Mouse (Mus musculus): ENCODE data around the gene Thbs4. TPM values are rescaled to one million over a fixed set of nuclear protein-coding genes. Genes with fewer than 3 reads are reported as not detected.
"Not testable (repeated sequence)": the region's sequence is repeated elsewhere in the genome, so short reads cannot be mapped to it uniquely, and the experiment has no call there.

The Thbs4 gene
- 1.1 and 1.8 TPM in 2 replicates for polyA plus RNA-seq (2016; fragmentation: Nextera tagmentation; extraction: Ambion mirVana)

DNA sequence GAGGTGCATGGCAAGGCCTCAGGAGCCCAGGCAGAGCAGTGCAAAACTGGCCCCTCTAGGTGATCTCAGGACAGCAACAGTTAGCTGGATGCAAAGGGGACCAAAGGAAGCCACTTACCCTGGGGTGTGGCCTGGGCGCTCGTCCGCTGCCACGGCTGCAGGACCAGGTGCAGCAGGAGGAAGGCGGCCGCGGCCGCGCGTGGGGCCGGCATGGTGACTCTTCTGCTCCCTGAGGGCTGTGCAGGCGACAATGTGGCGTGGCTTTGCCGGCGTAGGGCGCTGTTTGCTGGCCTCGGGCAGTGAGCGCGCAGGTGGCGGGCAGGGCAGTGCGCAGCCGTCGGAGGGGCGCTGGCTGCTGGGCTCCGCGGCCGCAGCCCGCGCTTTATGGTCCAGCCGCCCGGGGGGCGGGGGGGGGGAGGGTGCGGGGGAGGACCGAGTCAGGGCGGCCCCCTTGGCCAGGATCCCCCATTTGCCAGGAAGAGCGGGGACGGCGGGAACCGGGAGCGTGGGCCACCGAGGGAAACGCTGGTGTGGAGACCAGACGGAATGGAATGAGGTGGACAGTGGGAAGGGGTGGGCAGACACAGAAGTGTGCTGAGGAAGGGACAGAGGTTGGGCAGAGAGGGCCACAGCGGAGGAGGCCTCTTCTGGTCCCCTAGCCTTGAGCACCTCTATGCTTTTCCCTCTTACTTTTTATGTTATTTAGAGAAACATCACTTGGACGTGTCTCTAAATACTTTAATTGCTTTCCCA, at the start of gene Thbs4:
TSS of gene Thbs4 (minus strand) at position 357 of the 753 bp plus-strand sequence.
- Histone ChIP-seq H3K27me3 (replicated peaks; ENCODE audit: low read depth, poor library complexity, severe bottlenecking) (peaks cover 36% of the 10 kb centered on the region), H3K4me1 (peaks cover 18% of the 10 kb centered on the region), H3K36me3 (replicated peaks) (no peaks in the 10 kb centered on the region), H3K4me3 (peak within 1 kb of the TSS; percentile 60), H3K9me3 (no peaks in the 10 kb centered on the region), H3K27ac (replicated peaks) (peak within 1 kb of the TSS; percentile 73)
- DNase-seq (ENCODE audit: low spot score), result peak; percentile 52
- WGBS, result 7% methylated on average over 40 of the region's 45 CpGs

DNA sequence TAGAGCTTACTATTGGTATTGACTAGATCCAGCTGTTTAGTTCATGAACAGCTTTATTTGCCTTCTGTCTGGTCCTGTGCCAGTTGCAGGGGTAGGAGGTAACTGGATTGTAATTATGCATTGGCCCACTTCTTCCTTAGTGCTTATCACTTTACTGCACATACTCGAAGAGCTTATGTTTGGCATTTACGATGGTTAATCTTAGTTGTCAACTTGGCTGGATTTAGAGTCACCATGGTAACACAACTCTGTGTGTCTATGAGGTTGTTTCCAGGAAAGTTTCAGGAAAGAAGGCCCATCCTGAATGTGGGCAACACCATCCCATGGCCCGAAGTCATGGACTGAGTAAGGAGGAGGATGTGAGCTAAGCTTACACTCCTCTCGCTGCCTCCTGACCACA, 38.5 kb upstream of the Thbs4 start:
- Histone ChIP-seq H3K27ac (replicated peaks) (no peak overlapping the region), H3K36me3 (replicated peaks) (no peaks in the 10 kb centered on the region), H3K4me1 (peaks cover 4% of the 10 kb centered on the region; the same call in 1 of the 2 replicates), H3K27me3 (replicated peaks; ENCODE audit: low read depth, poor library complexity, severe bottlenecking) (no peaks in the 10 kb centered on the region), H3K4me3 (no peak overlapping the region), H3K9me3 (no peaks in the 10 kb centered on the region)
- no peak for DNase-seq (ENCODE audit: low spot score)
- 93% methylated on average over 4 of the region's 4 CpGs for WGBS

DNA sequence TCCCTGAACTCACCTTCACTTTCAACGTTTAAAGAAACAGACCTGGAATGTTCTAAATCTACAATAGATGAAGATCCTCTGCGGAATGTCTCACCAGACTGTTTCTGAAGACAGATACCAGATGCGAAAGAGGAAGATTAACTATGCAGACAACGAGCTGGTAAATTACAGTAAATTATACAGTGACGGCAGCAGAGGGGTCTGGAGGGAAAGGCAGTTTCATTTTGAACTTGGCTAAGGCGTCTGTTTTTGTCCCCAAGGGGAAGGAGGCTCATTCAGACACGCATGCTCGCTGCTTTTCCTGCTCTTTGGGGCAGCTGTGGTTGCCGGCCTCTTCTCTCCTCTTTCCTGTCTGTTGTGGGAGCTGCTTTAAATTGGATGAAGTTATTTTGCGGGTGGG, 34.2 kb upstream of the Thbs4 start:
- Histone ChIP-seq H3K9me3 (no peaks in the 10 kb centered on the region), H3K36me3 (replicated peaks) (no peaks in the 10 kb centered on the region), H3K27me3 (replicated peaks; ENCODE audit: low read depth, poor library complexity, severe bottlenecking) (no peaks in the 10 kb centered on the region), H3K27ac (replicated peaks) (no peak overlapping the region), H3K4me3 (no peak overlapping the region), H3K4me1 (peaks cover 4% of the 10 kb centered on the region; the same call in 1 of the 2 replicates)
- DNase-seq (ENCODE audit: low spot score), result no peak
- 72% methylated on average over 10 of the region's 10 CpGs for WGBS

DNA sequence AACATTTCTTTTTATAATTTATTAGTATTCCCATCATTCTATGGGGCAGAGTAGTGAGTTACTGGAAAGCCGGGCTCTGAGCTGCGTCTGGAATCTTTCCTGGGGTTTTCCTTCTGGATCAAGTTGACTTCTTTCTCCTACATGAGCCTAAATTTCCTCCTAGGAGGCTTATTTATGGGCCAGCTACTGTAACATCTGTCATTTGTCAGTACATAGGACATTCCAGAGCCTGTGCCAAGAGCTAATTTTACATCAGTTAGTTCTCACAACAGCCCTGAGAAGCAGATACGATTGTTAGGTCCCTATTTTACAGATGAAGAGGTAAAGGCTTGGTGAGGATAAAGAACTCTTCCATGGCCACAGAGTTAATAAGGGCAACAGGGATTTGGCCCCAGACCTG, 22.7 kb upstream of the Thbs4 start:
- Histone ChIP-seq H3K27ac (replicated peaks) (no peak overlapping the region), H3K27me3 (replicated peaks; ENCODE audit: low read depth, poor library complexity, severe bottlenecking) (no peaks in the 10 kb centered on the region), H3K36me3 (replicated peaks) (no peaks in the 10 kb centered on the region), H3K9me3 (no peaks in the 10 kb centered on the region), H3K4me1 (no peaks in the 10 kb centered on the region), H3K4me3 (no peak overlapping the region)
- DNase-seq (ENCODE audit: low spot score), result no peak
- WGBS, result 90% methylated on average over 3 of the region's 3 CpGs

DNA sequence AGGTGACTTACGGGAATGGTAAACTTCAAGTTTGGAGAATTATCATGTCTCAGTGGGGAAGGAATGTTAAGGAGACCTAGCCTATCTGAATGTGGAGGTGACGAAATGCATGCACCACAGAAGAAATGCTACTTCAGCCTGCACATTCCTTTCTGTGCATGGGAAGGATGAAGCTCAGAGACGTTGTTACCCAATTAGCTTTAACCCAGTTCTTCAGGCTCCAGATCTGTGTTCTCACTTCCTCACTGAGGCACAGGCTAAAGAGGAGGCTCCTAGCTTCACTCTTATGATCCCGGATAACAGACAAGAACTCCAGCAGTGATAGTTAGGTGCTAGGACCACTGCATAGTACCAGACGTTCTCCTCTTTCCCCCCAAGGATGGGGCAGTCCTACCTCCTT, 21.7 kb upstream of the Thbs4 start:
- Histone ChIP-seq H3K4me3 (no peak overlapping the region), H3K36me3 (replicated peaks) (no peaks in the 10 kb centered on the region), H3K27me3 (replicated peaks; ENCODE audit: low read depth, poor library complexity, severe bottlenecking) (no peaks in the 10 kb centered on the region), H3K27ac (replicated peaks) (no peak overlapping the region), H3K9me3 (no peaks in the 10 kb centered on the region), H3K4me1 (no peaks in the 10 kb centered on the region)
- no peak for DNase-seq (ENCODE audit: low spot score)
- WGBS, result 86% methylated on average over 5 of the region's 5 CpGs

DNA sequence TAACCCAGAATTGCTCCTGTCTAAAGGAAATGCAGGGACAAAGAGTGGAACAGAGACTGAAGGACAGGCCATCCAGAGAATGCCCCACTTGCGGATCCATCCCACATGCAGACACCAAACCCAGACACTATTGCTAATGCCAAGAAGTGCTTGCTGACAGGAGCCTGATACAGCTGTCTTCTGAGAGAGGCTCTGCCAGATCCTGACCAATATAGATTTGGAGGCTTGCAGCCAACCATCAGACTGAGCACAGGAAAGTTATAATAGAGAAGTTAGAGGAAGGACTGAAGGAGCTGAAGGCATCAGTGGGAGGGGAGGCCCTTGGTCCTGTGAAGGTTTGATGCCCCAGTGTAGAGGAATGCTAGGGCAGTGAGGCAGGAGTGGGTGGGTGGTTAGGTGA, 16.0 kb upstream of the Thbs4 start:
- H3K4me3 ChIP-seq; H3K9me3 ChIP-seq; H3K27me3 ChIP-seq (replicated peaks; ENCODE audit: low read depth, poor library complexity, severe bottlenecking); H3K4me1 ChIP-seq; H3K27ac ChIP-seq (replicated peaks); H3K36me3 ChIP-seq (replicated peaks); DNase-seq (ENCODE audit: low spot score): not testable (repeated sequence)
- 95% methylated on average over 1 of the region's 1 CpGs for WGBS

DNA sequence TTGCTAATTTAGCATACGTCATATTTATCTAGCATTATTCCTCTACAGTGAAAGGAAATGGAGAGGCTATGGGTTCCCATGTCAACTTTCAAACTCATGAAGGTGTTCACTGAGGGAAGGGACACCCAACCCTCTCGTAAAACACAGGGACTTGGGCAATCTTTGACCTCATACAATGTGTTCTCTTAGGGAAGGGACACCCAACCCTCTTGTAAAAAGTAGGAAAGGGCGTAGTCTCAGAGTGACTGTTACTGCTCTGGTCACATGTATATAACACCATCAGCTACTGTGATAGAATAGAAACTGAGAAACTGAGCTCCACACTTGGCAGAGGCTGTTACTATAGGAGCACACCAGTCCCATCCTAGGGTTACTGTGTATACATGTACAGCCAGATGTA, 13.2 kb upstream of the Thbs4 start:
- Histone ChIP-seq H3K4me3 (no peak overlapping the region), H3K9me3 (no peaks in the 10 kb centered on the region), H3K27me3 (replicated peaks; ENCODE audit: low read depth, poor library complexity, severe bottlenecking) (no peaks in the 10 kb centered on the region), H3K4me1 (no peaks in the 10 kb centered on the region), H3K36me3 (replicated peaks) (no peaks in the 10 kb centered on the region), H3K27ac (replicated peaks) (no peak overlapping the region)
- WGBS, result 92% methylated on average over 3 of the region's 3 CpGs
- no peak for DNase-seq (ENCODE audit: low spot score)

DNA sequence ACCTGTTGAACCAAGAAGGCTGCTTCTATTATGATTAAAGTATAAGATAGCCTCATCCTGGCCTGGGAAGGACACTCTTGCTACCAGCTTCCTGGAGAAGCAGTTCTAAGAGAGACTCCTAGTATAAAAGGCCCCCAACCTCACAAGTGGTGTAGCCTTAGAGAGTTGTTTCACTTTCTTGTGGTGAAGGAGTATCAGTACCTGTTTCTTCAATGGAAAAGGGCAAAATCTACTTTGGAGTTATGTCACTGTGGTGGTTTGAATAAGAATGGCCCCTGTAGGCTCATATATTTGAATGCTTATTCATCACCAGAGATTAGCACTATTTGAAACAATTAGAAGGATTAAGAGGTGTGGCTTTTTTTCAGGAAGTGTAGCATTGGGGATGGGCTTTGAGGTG, 12.2 kb upstream of the Thbs4 start:
- Histone ChIP-seq H3K27ac (replicated peaks) (no peak overlapping the region), H3K4me3 (no peak overlapping the region), H3K36me3 (replicated peaks) (no peaks in the 10 kb centered on the region), H3K4me1 (no peaks in the 10 kb centered on the region), H3K27me3 (replicated peaks; ENCODE audit: low read depth, poor library complexity, severe bottlenecking) (no peaks in the 10 kb centered on the region), H3K9me3 (no peaks in the 10 kb centered on the region)
- no peak for DNase-seq (ENCODE audit: low spot score)

DNA sequence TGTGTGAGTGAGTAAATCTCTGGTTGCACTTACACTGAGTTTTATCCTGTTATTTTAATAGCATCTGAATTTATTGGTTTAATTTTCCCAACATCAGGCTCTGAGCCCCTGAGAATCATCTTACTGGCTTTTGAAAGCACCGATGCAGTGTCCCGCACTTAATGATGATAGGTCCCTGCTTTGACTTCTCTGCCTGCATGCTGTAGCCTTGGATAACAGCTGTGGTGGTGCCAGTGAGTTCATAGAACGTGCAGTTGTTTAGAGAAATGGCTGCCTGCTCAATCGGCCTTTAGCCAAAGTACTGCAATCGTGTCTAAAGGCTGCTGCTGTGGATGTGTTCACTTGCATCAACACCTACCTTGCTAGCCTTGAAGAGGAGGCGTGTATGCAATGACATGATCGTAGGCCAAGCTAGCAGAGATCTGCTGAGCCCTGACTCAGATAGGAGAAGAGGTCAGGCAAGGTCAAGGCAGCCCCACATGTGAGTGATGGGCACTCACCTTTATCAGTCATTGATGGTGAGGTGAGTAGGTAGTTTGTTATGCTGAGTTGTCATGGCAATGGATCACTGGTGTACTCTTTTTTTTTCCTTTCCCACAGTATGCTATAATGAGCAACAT, 4.8 kb upstream of the Thbs4 start:
- Histone ChIP-seq H3K36me3 (replicated peaks) (no peaks in the 10 kb centered on the region), H3K9me3 (no peaks in the 10 kb centered on the region), H3K27me3 (replicated peaks; ENCODE audit: low read depth, poor library complexity, severe bottlenecking) (peaks cover 20% of the 10 kb centered on the region), H3K4me1 (peaks cover 5% of the 10 kb centered on the region), H3K4me3 (no peak overlapping the region), H3K27ac (replicated peaks) (no peak overlapping the region)
- 88% methylated on average over 7 of the region's 7 CpGs for WGBS
- no peak for DNase-seq (ENCODE audit: low spot score)

DNA sequence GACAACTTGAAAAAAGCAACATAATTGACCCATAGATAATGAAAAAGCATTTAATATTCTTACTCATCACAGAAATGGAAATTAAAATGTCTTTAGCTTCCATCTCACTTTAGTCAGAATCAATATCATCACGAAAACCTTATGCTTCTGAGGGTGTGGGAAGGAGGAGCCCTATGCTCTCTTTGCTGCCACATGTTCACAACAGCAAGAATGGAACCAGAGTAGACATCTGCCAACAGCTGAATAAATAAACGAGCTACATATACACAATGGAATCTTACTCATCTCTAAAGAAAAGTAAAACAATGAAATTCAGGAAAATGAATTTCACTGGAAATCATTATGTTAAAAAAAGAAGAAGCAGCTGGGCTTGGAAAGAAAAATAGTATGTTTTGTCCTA, 4.2 kb upstream of the Thbs4 start:
- no peak overlapping the region for H3K4me3 ChIP-seq
- no peak for DNase-seq (ENCODE audit: low spot score)
- H3K27ac ChIP-seq (replicated peaks), result no peak overlapping the region
- peaks cover 25% of the 10 kb centered on the region for H3K27me3 ChIP-seq (replicated peaks; ENCODE audit: low read depth, poor library complexity, severe bottlenecking)
- no peaks in the 10 kb centered on the region for H3K36me3 ChIP-seq (replicated peaks)
- H3K9me3 ChIP-seq, result no peaks in the 10 kb centered on the region
- 83% methylated on average over 2 of the region's 2 CpGs for WGBS
- peaks cover 10% of the 10 kb centered on the region for H3K4me1 ChIP-seq

DNA sequence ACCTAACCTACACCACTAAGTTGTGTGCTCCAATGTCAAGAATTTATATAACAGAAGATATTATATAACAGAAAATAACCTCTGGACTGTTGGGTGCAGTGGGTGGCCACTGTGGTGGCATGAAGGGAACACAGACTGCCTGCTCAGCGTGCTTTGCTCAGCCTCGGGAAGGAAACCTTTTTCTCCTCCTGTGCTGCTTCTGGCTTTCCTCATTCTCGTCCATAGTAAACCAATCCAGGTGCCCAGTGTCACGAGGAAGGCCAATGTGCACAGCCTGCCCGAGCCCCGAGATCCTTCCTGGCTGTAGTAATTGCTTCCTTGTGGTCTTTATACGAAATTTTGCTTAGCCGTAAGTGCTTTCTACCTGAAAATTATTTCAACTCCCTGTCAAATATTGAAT, 982 bp downstream of the Thbs4 start:
- Histone ChIP-seq H3K27me3 (replicated peaks; ENCODE audit: low read depth, poor library complexity, severe bottlenecking) (peaks cover 36% of the 10 kb centered on the region), H3K9me3 (no peaks in the 10 kb centered on the region), H3K4me3 (no peak overlapping the region; the same call in 1 of the 2 replicates), H3K36me3 (replicated peaks) (no peaks in the 10 kb centered on the region), H3K4me1 (peaks cover 23% of the 10 kb centered on the region), H3K27ac (replicated peaks) (no peak overlapping the region)
- 39% methylated on average over 8 of the region's 8 CpGs for WGBS
- DNase-seq (ENCODE audit: low spot score), result peak; percentile 53

DNA sequence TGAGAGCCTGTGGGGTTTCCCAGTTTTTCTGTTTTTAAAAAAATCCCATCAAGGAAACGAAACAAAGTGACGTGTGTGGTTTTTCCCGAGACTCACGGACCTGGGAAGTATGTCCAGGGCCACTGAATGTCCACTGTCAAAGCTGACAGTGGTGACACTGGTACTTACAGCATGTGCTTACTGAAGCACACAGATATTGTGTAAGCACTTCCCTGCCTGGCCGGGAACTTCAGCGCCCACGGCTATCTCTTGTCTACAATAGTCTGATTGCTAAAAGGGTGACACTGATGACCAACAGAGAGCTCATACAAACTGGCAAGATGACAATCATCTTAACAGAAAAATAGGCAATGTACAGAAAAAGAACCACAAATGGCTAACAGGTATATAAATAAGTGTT, 3.1 kb downstream of the Thbs4 start:
- H3K9me3 ChIP-seq, result no peaks in the 10 kb centered on the region
- peaks cover 36% of the 10 kb centered on the region for H3K27me3 ChIP-seq (replicated peaks; ENCODE audit: low read depth, poor library complexity, severe bottlenecking)
- no peaks in the 10 kb centered on the region for H3K36me3 ChIP-seq (replicated peaks)
- DNase-seq (ENCODE audit: low spot score), result no peak
- H3K4me1 ChIP-seq, result peaks cover 32% of the 10 kb centered on the region
- no peak overlapping the region for H3K4me3 ChIP-seq
- 91% methylated on average over 7 of the region's 7 CpGs for WGBS
- H3K27ac ChIP-seq (replicated peaks), result no peak overlapping the region

DNA sequence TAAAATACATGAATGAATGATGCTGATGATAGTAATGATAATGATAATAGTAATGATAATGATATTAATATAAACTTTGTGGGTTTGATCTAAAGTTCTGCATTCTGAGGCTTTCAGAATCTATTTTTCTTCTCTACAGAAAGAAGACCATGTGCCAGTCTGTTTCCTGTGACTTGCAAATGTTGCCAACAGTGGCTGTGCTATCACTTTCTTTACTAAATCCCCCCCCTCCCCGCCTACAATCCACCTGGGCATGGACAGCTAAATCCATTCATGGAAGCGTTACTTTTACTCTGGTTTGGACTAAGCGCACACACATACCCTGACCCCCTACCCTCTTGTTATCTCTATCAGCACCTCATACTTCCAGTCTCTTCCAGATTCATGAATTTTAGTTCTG, 10.3 kb downstream of the Thbs4 start:
- no peaks in the 10 kb centered on the region for H3K27me3 ChIP-seq (replicated peaks; ENCODE audit: low read depth, poor library complexity, severe bottlenecking)
- 87% methylated on average over 3 of the region's 3 CpGs for WGBS
- no peak overlapping the region for H3K27ac ChIP-seq (replicated peaks)
- H3K9me3 ChIP-seq, result no peaks in the 10 kb centered on the region
- no peak for DNase-seq (ENCODE audit: low spot score)
- peaks cover 32% of the 10 kb centered on the region for H3K4me1 ChIP-seq
- H3K36me3 ChIP-seq (replicated peaks), result no peaks in the 10 kb centered on the region
- H3K4me3 ChIP-seq, result no peak overlapping the region
